Mouse (Mus musculus) frontal cortex, postnatal 25 days (tissue): ENCODE measurements around the gene Hip1r.

Source experiments
- DNase-seq, 2 experiments: peaks; one replicate each; pipeline ENCODE4 v3.0.0; 2022; ENCODE audit warnings: low spot score in 2 of 2

The Hip1r gene

DNA sequence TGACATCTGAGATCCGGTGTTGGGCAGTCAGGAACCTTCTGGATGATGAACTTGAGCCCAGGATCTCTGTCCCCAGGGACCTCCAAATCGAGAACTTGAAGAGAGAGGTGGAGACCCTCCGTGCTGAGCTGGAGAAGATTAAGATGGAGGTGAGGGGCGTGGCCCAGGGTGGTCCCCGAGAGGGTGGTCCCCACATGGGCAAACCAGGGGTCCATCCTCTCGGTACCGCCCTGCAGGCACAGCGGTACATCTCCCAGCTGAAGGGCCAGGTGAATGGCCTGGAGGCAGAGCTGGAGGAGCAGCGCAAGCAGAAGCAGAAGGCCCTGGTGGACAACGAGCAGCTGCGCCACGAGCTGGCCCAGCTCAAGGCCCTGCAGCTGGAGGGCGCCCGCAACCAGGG lies 23.3 kb downstream of the Hip1r start:
- DNase-seq = no peak

DNA sequence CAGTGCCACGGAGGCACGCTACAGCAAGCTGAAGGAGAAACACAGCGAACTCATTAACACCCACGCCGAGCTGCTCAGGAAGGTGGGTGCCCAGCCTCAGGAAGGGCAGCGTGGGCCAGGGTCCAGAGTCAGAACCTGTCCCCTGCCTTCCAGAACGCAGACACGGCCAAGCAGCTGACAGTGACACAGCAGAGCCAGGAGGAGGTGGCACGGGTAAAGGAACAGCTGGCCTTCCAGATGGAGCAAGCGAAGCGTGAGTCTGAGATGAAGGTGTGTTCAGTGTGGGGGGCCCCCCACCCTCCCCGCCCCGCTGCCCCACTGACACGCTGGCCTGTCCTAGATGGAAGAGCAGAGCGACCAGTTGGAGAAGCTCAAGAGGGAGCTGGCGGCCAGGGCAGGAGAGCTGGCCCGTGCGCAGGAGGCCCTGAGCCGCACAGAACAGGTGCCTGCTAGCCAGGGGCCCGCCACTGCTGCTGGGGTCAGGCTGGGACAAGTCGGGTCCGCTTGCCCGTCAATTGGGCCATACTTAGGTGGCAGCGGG lies 23.9 kb downstream of the Hip1r start:
- DNase-seq = no peak

DNA sequence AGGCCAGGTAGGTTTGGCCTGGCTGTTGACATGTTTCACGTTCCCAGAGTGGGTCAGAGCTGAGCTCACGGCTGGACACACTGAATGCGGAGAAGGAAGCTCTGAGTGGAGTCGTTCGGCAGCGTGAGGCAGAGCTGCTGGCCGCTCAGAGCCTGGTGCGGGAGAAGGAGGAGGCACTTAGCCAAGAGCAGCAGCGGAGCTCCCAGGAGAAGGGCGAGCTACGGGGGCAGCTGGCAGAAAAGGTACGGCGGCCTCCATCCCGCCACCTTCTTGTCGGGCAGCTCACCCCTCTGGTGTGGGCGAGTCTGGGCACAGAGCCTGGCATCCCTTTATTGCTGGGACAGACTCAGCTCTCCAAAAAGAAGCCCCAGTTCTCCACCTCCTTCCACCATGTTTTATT lies 24.4 kb downstream of the Hip1r start:
- no peak for DNase-seq

DNA sequence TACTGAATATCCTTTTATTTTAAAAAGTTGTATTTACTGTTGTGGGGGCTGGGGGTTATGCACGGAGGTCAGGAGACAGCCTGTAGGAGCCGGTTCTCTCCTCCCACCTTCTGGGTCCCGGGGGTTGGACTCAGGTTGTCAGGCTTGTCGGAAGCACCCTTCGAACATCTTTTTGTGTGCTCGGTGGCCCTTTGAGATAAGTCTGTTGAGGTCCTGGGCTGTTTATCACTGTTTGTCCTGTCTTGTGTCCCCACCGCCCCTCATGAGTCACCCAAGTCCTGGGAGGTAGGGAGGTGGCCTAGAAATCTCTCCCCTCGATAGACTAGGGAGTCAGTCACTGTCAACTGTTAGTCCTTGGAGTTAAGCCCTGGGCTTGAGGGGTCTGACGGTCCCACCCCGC lies 24.9 kb downstream of the Hip1r start:
- no peak for DNase-seq

DNA sequence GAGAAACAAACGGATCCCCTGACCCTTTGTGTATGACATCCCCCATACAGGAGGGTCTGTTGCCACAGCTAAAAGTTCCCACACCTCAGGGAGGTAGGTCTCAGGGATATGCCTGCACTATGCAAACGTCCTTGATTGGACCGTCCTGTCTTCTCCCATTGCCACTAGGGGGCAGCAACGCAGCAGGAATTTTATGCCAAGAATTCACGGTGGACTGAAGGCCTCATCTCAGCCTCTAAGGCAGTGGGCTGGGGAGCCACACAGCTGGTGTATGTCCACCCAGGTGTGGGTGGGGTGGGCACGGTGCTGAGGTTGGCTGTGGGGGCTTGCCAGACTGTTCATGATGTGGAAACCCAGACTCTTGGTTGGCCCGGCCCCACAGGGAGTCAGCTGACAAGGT lies 27.4 kb downstream of the Hip1r start:
- DNase-seq = peak; percentile 90 to 92

DNA sequence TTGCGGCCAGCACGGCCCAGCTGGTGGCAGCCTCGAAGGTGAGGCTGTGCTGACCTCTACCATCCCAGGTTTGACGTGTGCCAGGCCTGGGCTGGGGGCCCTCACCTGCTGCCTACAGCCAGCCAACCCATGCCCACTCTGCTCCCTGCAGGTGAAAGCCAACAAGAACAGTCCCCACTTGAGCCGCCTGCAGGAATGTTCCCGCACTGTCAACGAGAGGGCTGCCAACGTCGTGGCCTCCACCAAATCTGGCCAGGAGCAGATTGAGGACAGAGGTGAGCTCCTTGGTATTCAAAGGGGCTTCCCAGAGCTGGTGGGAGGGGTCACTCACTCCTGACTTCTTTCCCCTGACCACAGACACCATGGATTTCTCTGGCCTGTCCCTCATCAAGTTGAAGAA lies 27.8 kb downstream of the Hip1r start:
- no peak for DNase-seq

DNA sequence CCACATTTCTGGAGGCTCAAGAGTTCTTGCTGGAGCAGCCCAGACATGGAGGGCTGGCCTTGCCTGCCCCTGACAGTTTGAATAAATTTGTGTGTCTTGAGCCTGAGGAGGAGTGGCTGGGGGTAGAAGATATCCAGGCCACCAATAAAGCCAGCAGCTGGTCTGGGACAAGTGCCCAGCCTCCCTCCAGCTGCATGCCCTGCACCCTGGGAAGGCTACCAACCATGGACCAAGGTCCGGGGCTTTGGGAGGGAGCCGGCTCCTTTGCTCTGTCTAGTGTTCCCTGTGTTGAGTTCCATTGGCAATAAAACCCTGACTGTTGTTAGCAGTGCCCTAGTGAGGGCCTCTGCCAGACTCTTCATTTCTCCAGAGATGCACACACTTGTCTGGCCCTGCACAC lies 29.4 kb downstream of the Hip1r start:
- DNase-seq = no peak

DNA sequence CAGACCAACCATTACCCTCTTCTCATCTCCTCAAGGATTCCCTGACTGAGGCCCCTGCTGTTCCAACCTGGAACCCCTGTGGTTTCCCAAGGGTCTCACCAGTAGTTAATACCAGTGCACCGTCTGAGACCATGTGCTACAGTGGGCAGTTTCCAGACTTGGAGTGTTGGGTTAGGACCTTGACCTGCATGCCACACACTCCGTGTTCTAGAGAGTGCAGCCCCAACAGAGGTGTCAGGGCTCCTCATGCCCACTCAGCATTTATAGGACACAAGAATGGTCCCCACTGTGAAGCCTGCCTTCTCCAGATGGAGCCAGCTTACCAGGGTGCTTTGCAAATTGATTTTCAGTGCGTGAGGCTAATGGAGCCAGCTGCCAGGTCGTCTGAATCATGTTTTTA lies 29.9 kb downstream of the Hip1r start:
- no peak for DNase-seq

DNA sequence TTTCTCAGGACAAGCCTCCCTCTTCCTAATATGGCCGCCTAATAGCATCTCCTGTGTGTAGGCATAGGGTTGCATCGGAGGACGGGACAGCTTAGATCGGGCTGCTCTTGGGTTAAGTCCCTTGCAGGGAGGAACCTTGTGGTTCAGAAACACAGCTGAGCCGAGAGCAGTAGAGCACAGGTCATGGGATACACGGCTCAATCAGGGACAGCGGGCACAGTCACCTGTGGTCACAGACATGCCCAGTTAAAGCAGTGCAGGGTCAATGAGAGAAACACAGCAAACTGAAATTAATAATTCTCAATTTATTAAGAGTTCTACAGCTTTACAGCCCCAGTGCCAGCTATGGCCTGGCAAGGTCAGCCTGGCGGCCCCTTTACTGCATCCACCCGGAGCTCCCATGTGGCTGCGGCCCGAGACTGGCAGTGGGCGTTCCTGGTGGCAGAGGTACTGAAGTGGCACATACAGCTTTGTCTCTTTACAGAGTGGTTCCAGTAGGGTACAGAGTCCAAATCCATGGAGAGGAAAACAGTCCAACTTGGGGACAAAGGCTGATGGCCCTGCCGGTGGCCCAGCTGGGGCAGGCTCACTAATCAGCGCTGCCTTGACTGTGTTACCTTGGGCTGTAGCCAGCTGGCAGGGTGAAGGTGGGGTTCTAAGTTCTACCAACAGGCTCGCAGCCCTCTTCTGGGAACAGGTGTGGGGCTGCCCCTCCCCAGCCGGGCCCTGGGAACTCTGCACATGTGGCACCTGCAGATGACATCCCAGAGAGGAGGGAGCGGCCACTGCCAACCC lies 31.1 kb downstream of the Hip1r start:
- no peak for DNase-seq

DNA sequence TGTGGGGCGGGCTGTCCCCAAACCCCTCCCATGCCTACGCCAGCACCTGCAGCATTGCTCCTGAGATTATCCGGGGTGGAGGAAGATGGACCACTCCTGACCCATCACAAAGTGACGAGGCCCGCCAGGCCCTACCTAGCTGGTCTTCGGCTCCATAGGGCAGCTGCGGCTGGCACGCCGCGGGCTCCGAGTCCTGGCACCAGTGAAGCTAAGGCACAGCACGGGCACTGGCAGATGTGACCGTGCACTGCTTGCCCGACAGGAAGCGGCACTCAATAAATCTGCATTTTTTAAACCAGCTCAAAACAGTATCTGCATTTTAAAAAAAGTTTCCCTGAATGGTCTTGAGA lies 31.7 kb downstream of the Hip1r start:
- no peak for DNase-seq

DNA sequence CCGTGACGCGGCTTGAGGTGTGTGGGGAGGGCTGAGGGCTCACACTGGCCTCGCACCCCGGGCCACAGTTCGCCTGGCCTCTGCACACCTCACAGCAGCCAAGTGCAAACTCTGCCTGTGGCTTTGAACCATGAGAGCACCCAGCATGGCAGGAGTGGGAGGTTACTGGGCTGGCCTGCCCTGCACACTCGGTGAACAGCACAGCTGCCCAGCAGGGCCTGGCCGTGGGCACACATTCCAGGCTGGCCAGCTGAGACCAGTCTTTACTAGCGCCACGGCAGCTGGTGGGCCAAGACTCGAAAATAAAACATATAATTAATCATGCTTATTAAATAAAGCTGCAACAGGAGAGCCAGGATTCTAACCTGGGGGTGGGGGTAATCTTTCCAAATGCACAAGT lies 32.2 kb downstream of the Hip1r start:
- no peak for DNase-seq

DNA sequence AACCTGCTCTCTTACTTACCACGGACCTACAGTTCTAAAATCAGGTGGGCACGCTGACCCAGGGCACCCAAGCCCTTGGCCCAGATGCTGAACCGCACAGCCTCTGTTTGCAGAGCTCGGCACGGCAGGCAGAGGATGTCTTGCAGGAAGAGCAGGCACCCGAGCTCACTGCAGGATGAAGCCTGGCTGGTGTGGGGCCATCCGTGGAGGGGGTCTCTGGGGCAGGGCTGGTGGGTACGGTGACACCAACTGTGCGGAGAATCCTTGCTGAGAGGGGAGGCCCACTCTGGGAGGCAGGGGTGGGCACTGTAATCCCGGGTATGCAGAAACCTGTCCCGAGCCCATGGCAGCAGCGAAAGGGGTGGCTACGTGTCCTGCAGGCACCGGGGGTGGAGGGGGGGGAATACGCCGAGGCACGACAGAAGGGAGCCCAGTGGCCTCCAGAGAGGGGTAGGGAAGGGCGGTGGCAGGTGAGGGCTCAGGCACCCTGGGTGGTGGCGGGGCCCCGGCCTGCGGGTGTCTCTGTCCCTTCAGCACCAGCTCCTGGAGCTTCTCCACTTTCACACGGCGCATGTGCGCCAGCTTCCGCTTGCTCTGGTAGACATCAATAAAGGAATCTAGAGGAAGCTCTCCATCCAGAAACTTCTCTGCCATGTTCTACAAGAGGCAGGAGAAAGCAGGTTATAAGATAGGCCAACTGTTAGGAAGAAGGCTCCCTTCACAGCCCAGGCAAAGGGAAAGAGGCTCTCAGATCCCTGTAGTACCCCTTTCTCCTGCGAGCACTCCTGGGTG lies 32.9 kb downstream of the Hip1r start:
- no peak for DNase-seq

DNA sequence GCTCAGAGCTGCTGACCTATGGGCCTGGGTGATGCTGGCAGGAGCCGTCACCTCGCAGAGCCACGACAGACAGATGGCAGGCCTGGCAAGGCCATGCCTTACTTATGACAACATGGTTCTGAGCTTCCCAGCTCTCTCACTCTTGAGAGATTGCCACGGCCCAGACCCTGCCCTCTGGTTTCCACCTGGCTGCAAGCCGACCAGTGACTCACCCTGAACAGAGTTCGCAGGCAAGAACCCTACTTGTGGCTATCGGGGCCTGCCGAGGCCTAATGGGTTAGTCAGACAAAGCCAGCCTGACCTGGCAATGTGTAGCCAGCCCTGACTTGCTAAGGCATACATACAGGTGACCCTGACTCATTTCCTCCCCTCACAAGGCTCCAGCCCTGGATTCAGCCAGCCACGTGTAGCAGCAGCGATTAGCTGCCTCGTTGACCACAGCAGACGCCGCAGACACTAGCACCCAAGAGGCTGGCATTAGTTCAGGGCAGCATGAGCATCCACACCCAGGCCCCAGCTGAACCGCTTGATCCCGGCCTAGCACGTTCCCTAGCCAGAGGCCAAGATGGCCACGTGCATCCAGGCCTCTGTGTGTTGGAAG lies 33.6 kb downstream of the Hip1r start:
- DNase-seq = no peak

DNA sequence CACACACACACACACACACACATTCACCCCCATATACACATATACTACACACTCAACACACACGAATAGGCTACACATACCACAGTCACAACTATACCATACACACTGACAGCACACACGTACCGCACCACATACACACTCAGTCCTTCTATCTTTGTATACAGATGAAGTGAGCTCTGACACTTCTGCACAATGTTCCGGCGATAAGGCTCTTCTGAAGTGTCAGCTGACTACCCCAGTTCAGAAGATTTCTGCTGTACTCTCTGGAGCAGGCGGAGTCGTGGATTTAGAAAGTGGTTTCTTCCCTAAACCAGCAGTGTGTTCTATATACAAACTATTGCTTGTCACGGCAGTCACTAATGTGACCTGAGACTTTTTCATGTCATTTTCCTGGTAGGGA lies 36.6 kb downstream of the Hip1r start:
- DNase-seq = no peak

DNA sequence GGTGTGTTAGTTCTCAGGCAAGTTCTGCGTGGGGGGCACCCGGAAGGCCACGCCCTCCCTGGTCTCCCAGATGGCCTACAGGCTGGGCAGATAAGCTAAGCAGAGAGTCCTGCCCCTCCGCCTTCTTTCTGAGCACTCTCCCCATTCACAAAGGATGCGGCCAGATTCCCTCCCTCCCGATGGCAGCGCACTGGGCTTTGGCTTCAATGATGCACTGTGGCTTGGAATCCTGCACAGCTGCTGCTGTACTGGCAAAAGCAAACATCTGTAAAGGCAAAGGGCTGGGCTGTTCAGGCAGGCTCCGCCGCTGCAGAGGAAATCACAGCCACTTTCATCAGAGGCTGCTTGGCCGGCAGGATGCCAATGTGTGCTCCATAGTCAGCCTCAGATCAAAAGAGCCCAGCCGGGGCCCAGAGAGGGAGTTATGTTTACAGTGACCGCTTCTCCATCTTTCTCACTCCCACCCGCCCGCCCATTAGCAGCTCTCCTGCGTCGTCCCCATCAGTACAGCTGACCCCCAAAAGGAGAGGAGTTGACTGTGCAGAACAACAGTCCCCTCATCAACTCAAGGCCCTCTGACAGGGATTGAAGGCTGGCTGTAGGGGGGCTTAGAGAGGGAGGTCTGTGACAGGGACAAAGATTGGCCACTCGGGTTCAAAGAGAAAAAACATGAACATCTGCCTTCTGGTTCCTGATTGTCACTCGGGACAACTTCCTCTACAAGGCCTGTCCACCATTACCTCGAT lies 37.7 kb downstream of the Hip1r start:
- DNase-seq = no peak

DNA sequence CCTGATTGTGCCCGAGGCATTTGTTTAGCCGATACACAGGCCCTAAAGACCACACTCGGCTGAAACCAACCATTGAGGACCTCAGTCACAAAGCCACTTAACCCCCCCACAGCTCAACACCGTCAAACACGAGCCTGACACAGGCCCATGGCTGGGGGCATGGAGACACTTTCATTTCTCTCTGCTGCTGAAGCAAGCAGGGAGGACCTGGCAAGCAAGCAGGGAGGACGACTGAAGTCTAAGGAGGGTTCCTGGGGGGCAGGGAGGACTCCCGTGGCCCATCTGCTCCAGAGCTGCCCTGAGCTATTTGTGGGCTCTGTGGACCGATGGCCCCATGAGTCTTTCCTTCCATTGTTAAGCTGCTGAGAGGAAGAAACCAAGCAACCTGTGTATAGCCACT lies 38.5 kb downstream of the Hip1r start:
- no peak for DNase-seq

DNA sequence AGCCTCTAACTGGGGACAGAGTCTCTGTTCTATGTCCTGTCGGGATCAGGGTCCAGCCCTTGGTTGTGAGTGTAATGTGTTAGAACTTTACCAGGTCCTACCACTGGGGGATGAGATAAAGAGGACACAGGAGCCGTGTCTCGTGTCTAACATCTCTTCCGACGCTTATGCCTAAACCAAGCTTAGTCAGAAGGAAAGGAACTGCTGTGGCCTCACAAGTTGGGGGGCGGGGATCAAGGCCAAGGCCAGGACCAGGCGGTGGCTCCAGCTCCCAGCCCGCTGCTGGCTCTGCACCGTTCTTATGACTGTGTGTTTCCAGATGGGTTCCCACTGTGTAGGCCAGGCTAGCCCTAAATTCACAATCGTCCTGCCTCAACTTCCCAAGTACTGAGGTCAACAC lies 39.5 kb downstream of the Hip1r start:
- no peak for DNase-seq

DNA sequence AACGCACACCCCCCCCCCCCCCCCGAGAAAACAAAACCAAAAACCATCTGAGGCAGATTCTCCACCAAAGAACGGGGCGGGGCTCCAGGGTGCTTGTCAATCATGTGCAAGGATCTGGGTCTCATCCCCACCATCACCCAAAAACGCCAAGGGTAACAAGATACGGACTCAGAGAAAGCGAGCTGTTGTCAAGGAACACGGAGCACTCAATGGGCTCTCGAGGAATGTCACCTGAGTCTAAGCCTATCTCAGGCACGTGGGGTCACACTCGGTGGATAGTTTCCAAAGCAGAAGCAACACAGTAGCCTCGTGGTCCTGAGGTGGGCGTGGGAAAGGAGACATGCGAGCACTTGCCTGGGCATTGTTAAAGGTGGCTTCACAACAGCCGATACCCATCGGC lies 40.3 kb downstream of the Hip1r start:
- no peak for DNase-seq

DNA sequence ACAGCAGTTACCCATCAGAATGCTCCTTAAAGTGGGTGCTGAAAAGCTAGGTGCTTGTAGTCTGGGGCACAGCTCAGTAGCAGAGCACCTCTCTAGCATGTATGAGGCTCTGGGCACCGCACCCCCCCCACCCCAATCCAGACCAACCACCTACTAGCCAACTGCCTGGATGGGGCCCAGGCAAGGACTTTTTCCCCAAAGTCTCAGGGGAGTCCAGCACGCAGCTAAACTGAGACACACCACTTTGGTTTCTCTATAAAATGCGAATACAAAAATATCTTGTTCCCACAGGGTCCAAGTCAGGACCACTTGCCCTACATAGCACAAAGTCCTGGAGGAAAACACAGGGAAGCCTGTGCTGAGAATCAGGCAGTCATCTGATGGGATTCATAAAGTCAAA lies 40.8 kb downstream of the Hip1r start:
- no peak for DNase-seq

DNA sequence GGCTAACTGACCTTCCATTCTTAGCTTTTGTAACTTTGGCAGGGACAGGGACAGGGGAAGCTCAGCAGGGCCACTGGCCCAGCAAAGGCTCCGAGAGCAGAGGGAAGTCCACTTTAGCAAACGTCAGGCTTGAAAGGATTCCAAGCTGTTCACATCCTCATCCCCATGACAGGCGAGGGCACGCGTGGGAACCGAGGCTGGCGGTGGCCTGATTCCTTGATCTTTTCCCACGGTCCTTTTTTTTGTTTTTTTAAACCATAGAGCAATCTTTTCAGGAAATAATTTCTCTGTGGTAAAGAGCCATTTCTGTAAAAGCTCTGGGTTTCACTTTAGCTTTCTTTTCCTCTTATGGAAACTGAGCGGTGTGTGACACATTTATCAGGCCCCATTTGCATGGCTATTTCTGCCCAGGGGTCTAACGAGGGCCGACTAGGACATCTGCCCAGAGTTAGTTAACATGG lies 41.4 kb downstream of the Hip1r start:
- DNase-seq = no peak

DNA sequence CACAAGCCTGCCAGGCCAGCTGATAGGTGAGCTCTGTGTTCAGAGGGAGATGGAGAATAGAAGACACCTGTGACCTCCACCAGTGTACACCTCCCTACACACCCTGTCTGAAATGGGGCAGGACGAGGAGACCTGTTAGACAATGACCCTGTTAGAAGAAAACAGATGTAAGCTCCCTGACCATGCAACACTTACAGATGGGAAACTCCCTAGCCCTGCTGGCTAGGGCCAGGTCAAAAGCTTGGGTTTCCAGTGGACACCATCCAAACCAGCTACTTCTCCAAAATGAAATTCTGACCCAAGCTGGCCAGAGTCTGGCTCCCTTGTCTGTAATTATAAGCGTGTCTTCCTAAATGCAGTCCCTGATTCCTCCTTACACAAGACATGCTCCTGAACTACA lies 42.3 kb downstream of the Hip1r start:
- no peak for DNase-seq

DNA sequence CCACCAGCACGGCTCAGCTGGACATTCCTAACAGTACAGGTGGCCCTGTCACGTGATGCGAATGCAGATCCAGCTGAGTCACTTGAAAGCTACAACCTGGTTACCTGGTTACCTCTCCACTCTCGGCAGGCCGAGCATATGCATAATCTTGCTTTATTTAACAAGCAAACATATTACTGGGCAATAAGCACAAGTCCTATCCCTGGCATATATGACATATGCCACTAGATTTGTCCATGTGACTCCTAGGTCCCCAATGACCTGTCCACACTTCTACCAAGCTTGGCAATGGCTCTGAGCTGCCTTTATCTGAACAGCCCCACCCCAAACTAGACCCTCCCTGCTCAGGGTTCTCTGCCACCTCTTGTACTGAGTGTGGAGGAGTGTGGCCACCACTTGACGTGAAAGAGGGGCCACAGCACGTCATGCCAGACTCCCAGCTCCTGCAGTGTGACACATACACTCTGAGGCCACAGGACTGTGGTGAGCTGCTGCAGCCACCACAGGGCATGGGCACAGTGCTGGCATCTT lies 42.9 kb downstream of the Hip1r start:
- DNase-seq = no peak
